Mouse (Mus musculus) embryonic stem cell, embryonic (primary cell): Measurements from ENCODE around the gene Aar2.

ENCODE experiments used
- CTCF ChIA-PET, 4 experiments: fragments of 300-600 bp in 2 of 4; fragments of 350-600 bp in 2 of 4; sonication (Branson Sonifier 250); formaldehyde crosslinking; loops; one replicate each; lab custom pipeline; 2022; ENCODE audit warnings: inconsistent platforms in 2 of 4; lab: Charles Lee
- POLR2A ChIA-PET, 4 experiments: fragments of 300-600 bp in 2 of 4; fragments of 350-600 bp in 2 of 4; sonication (Branson Sonifier 250); formaldehyde crosslinking; loops; one replicate each; lab custom pipeline; 2022; ENCODE audit warnings: antibody characterized with exemption in 4 of 4, inconsistent platforms in 1 of 4; lab: Charles Lee

The Aar2 gene

GRCm38 (mm10) chr2:156547123-156547891 lies at the start of gene Aar2:
TSS of gene Aar2 (plus strand) at chr2:156547584.
- POLR2A ChIA-PET, result interaction anchor here (0.7 to 2.1 kb wide), 27 partner anchors 8 to 459 kb away, joined by 3 to 16 read pairs (median 3); partner anchors contain the start of gene Dsn1 (in 1 of the 4)
- CTCF ChIA-PET, result interaction anchor here in 1 of 4 experiments (1.4 kb wide), 1 partner anchor 12 kb away, joined by 3 read pairs; no protein-coding TSS in a partner anchor

GRCm38 (mm10) chr2:156497915-156498314 lies 49.5 kb upstream of the Aar2 start:
- ChIA-PET POLR2A (interaction anchor here in 2 of 4 experiments (0.5 to 2.4 kb wide), 17 partner anchors 10 to 160 kb away, joined by 3 to 10 read pairs (median 4); partner anchors contain the start of gene Epb41l1 (in 1 of the 2)), CTCF (interaction anchor here (0.6 to 2.9 kb wide), 62 partner anchors 9 to 731 kb away, joined by 3 to 16 read pairs (median 4); partner anchors contain the start of genes Cnbd2 (in 1 of the 4), Epb41l1 (in 1 of the 4) and Scand1 (in 1 of the 4))

- CTCF ChIA-PET, result no interaction called here
- POLR2A ChIA-PET, result interaction anchor here in 1 of 4 experiments (0.7 kb wide), 1 partner anchor 193 kb away, joined by 3 read pairs; no protein-coding TSS in a partner anchor
Observed at GRCm38 (mm10) chr2:156501025-156501424, 46.4 kb upstream of the Aar2 start.

- POLR2A ChIA-PET, result interaction anchor here in 2 of 4 experiments (0.5 to 1.1 kb wide), 4 partner anchors 10 to 45 kb away, joined by 3 to 5 read pairs (median 3); no protein-coding TSS in a partner anchor
- CTCF ChIA-PET, result interaction anchor here in 3 of 4 experiments (0.6 to 1.8 kb wide), 3 partner anchors 10 to 65 kb away, joined by 3 to 7 read pairs (median 3); no protein-coding TSS in a partner anchor
Observed at GRCm38 (mm10) chr2:156505533-156505932, 41.9 kb upstream of the Aar2 start.

DNA sequence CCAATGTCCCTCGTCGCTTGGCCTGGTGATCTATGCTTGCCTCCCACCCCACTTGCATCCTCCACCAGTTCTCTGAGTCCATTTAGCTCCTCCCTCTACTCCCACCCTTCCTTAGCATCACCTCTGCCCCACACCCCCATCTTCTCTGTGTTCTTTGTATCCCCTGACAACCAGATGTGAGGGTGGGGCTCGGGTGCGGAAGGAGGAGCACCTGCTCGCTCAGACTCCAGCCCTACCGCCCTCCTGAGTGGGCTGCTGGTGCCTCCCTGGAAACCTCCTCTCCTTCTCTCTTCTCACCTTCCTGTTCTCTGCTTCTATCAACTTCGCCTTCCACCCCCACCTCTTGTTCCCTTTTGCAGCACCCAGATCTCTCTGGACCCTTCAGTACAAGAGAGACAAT lies 35.4 kb upstream of the Aar2 start:
- POLR2A ChIA-PET, result interaction anchor here in 1 of 4 experiments (0.6 kb wide), 1 partner anchor 82 kb away, joined by 3 read pairs; no protein-coding TSS in a partner anchor
- CTCF ChIA-PET, result interaction anchor here in 2 of 4 experiments (0.5 to 1.9 kb wide), 3 partner anchors 14 to 206 kb away, joined by 3 to 8 read pairs (median 6); no protein-coding TSS in a partner anchor

DNA sequence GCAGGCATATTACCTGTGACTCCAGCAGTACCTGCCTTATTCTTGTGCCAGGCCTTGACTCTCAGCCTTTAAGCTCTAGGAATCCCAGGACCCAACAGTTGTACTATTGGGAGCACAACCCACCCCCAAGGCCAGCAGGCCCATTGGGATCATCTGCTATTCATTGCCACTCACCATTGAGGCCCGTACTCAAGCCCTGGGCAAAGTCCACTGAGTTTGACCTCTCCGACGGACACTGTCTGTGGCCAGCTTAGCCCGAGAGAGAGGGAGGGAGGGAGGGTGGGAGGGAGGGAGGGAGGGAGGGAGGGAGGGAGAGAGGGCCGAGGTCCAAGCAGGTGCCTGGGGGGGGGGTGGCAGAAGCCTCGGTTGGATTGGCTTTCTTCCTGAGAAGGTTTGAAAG lies 34.8 kb upstream of the Aar2 start:
- CTCF ChIA-PET, result interaction anchor here in 2 of 4 experiments (0.5 to 1.9 kb wide), 4 partner anchors 8 to 206 kb away, joined by 3 to 8 read pairs (median 4); no protein-coding TSS in a partner anchor
- POLR2A ChIA-PET, result interaction anchor here in 1 of 4 experiments (0.6 to 1.2 kb wide), 3 partner anchors 22 to 153 kb away, joined by 3 to 4 read pairs (median 4); no protein-coding TSS in a partner anchor

DNA sequence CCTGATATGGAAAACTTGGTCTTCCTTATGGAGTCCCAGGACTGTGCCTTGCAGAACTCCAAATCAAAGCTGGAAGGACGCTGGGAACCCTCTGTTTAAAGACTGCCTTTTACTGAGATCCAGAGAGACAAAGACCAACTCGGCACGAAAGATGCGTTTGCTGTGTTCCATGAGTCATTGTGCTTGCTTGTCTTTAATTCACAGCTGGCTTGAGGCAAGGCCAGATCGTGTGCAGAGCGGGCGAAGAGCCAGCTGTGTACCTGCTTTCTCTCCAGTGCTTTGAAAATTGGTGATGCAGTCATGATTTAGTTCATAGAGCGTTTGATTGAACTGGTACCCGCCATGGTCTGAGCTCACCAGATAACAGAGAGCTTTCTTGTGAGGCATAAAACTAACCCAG lies 32.3 kb upstream of the Aar2 start:
- POLR2A ChIA-PET, result interaction anchor here in 2 of 4 experiments (0.6 to 1.4 kb wide), 8 partner anchors 9 to 223 kb away, joined by 3 to 5 read pairs (median 3); no protein-coding TSS in a partner anchor
- CTCF ChIA-PET, result interaction anchor here (0.5 to 2.8 kb wide), 37 partner anchors 9 to 481 kb away, joined by 3 to 16 read pairs (median 4); no protein-coding TSS in a partner anchor

GRCm38 (mm10) chr2:156515565-156516185 lies 31.7 kb upstream of the Aar2 start:
- ChIA-PET CTCF (interaction anchor here (0.5 to 2.8 kb wide), 41 partner anchors 9 to 481 kb away, joined by 3 to 16 read pairs (median 4); no protein-coding TSS in a partner anchor), POLR2A (interaction anchor here in 2 of 4 experiments (0.6 to 1.4 kb wide), 10 partner anchors 10 to 224 kb away, joined by 3 to 5 read pairs (median 3); partner anchors contain the start of gene Aar2 (in 1 of the 2))

GRCm38 (mm10) chr2:156516678-156517077 lies 30.7 kb upstream of the Aar2 start:
- ChIA-PET POLR2A (interaction anchor here in 2 of 4 experiments (0.7 to 1.1 kb wide), 2 partner anchors 9 to 1646 kb away, joined by 3 read pairs; no protein-coding TSS in a partner anchor), CTCF (interaction anchor here in 3 of 4 experiments (0.6 to 2.8 kb wide), 13 partner anchors 9 to 146 kb away, joined by 3 to 15 read pairs (median 4); no protein-coding TSS in a partner anchor)

- CTCF ChIA-PET, result interaction anchor here in 2 of 4 experiments (1.5 to 1.9 kb wide), 2 partner anchors 20 to 21 kb away, joined by 5 to 8 read pairs; no protein-coding TSS in a partner anchor
- POLR2A ChIA-PET, result interaction anchor here in 1 of 4 experiments (0.8 kb wide), 1 partner anchor 37 kb away, joined by 4 read pairs; no protein-coding TSS in a partner anchor
Observed at GRCm38 (mm10) chr2:156518306-156518705, 29.1 kb upstream of the Aar2 start.

- ChIA-PET CTCF (interaction anchor here in 3 of 4 experiments (0.6 to 0.8 kb wide), 4 partner anchors 21 to 1675 kb away, joined by 3 to 16 read pairs (median 4); no protein-coding TSS in a partner anchor), POLR2A (interaction anchor here in 1 of 4 experiments (0.6 to 1.1 kb wide), 2 partner anchors 22 to 322 kb away, joined by 4 to 6 read pairs; no protein-coding TSS in a partner anchor)
Observed at GRCm38 (mm10) chr2:156519584-156519983, 27.8 kb upstream of the Aar2 start.

DNA sequence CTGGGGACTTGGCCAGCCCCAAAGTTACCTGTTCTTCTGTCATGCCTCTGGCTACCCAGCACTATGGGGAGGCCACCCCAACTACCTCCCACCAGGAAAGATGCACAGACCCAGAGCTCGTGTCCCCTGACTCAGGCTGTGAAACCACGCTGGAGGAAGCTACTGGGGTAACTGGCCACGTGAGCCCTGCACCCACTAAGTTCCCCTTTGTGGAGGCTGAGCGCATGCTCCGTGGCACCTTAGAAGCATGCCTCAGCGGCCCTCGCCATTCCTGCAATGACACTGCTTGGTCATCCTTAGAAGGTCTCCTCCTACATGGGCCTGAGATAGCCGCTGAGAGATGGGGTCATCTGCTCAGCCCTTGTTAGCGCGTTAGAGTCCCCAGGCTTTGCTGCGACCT lies 24.4 kb upstream of the Aar2 start:
- POLR2A ChIA-PET, result no interaction called here
- CTCF ChIA-PET, result no interaction called here

- CTCF ChIA-PET, result interaction anchor here in 1 of 4 experiments (1.2 kb wide), 2 partner anchors 9 to 207 kb away, joined by 3 read pairs; no protein-coding TSS in a partner anchor
- POLR2A ChIA-PET, result interaction anchor here in 1 of 4 experiments (0.5 to 0.8 kb wide), 2 partner anchors 20 to 151 kb away, joined by 7 read pairs; no protein-coding TSS in a partner anchor
Observed at GRCm38 (mm10) chr2:156524078-156524477, 23.3 kb upstream of the Aar2 start.

- POLR2A ChIA-PET, result interaction anchor here in 1 of 4 experiments (0.6 kb wide), 1 partner anchor 212 kb away, joined by 3 read pairs; no protein-coding TSS in a partner anchor
- CTCF ChIA-PET, result interaction anchor here in 2 of 4 experiments (0.6 to 0.7 kb wide), 3 partner anchors 31 to 300 kb away, joined by 3 to 8 read pairs (median 4); no protein-coding TSS in a partner anchor
Observed at GRCm38 (mm10) chr2:156529726-156530125, 17.7 kb upstream of the Aar2 start.

DNA sequence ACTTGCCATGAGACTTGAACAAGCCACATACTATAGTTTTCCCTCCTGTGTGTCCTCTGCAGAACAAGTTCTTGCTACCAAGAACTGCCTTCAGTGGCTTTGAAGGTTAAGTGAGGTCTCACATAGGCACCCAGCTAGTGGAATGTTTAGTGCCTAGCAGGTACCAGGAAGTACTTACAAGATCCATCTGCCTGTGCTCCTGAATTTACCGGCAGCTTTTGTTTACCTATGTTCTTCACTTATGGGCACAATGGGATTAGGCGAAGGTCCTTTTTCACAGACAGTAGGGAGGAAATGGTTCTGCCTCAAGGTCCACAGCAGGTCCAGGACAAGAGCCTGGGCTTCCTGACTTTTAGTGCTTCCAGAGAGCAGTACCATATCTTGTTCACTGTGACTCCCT lies 14.2 kb upstream of the Aar2 start:
- ChIA-PET CTCF (interaction anchor here in 1 of 4 experiments (1.4 kb wide), 1 partner anchor 17 kb away, joined by 6 read pairs; no protein-coding TSS in a partner anchor), POLR2A (interaction anchor here in 2 of 4 experiments (0.7 to 1.9 kb wide), 8 partner anchors 8 to 228 kb away, joined by 3 to 7 read pairs (median 4); partner anchors contain the start of gene Aar2 (in 1 of the 2))

- ChIA-PET CTCF (no interaction called here), POLR2A (interaction anchor here in 1 of 4 experiments (4.2 kb wide), 1 partner anchor 17 kb away, joined by 23 read pairs; no protein-coding TSS in a partner anchor)
Observed at GRCm38 (mm10) chr2:156538817-156539555, 8.4 kb upstream of the Aar2 start.
